Mouse (Mus musculus) lung, postnatal 4 days (tissue): ENCODE data around the gene Aldh3a2.

Source experiments
- DNase-seq, 2 experiments: peaks; one replicate each; pipeline ENCODE4 v3.0.0; 2021

Aldh3a2 gene

DNA sequence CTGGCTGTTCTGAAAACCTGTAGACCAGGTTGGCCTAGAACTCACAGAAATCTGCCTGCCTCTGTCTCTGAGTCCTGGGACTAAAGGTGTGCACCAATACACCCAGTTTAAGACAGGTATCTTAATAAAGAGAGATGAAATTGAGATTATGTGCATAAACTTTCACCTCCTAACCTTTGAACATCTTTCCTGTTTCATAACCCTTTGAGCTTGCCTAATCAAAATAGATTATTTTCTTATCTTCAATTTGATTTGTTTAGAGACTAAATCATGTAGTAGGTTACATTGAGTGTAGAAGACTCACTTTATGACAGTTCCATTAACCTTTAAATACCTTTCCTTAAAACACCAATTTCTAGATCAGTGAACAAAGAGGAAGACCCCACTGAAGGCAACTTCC lies 4.3 kb upstream of the Aldh3a2 start:
- no peak for DNase-seq

DNA sequence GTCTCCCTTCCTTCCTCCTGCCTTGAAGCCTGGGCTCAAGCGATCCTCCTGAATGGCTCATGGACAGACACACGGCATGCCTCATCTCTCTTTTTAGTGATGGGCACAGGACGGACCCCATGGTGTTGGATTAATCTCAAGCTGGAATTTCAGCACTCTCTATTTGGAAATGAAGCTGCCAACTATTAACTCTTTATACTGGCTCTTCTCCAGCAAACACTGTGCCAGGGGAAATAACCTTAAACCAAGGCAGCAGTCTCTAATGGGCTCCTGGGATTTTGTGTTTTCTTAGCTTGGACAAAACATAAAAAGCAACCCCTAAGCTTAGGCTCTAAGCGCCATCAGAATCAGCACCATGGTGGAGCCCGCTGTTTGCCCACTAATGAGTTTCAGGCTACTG lies 3.1 kb upstream of the Aldh3a2 start:
- DNase-seq: no peak

DNA sequence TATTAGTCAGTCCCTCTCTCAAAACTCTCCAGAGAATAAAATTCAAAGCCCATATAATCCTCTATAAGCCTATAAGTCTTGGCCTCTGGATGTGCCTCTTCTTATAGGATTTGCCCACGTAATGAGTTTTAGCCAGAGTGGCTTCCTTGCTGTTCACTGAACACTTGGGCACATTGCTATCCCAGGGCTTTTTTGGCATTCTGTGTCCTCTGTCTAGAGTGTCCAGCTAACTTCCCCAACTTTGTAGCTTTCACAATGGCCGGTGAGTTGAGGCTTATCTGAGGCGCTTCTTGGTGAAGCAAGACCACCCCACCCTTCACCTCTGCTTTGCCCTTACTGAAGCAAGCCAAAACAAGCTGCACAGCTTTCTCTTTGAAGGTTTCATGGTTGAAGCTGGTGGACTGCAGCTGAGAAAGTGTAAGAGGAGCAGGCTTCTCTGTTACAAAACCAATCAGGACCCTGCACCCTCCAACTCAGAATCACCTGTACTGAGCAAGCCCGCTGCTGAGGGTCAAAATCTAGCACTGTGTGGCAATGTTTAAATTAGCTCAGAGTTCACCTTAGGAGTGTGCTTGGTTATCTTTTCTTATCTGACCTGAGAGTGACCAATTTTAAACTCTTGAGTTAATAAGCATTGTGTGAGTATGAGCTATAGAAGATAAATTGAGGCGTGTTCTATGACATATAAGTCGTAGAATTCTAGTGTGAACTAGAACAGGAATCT lies 1.5 kb upstream of the Aldh3a2 start:
- no peak for DNase-seq

DNA sequence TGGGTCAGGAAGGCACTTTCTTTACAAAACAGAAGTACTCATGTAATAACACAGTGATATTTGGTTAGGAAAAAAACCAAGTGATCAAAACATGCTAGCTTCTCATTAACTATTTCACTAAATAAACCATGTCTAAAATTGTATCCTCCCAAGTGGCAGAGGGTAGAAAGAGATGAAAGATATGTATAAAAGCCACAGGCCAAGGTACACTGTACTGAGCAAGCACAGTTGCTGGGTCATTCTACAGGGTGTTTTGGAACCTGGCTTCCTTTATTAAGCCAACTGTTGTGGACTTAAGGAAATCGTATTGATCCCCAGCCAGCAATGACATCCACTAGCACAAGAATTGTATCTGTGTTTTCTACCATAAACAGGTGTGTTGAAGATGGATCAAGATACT lies 3.4 kb downstream of the Aldh3a2 start:
- no peak for DNase-seq

DNA sequence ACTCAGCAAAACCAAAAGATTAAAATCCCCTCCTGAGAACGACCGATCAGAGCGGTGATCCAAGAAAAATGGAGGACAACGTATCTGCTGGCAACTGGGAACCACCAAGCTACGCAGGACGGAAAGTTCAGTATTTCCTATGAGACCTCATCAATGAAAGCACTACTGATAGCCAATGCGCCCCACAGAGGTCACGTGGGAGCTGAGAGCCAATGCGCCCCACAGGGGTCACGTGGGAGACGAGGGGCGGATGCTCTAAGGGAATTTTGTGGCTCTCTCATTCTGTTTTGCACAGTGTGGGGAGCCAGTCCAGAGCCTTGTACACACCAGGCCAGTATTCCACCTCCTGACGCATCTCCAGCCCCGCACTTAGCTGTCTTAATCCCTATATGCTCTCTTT lies 4.7 kb downstream of the Aldh3a2 start:
- DNase-seq: no peak

DNA sequence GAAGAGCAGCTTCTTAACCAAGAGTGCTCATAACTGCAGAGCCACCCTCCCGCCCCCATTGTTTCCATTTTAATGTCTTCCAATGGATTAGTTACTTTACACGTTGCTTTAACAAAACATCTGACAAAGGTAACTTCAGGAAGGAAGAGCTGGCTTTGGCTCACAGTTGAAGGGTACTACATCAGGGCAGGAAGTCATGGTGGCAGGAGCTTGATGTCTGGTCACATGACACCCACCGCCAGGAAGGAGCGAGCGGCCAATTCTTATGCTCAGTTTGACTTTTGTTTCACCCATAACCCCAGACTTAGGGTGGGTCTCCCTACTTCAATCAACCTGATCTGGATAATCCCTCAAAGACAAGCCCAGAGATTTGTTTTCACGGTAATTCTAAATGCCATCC lies 8.2 kb downstream of the Aldh3a2 start:
- no peak for DNase-seq

DNA sequence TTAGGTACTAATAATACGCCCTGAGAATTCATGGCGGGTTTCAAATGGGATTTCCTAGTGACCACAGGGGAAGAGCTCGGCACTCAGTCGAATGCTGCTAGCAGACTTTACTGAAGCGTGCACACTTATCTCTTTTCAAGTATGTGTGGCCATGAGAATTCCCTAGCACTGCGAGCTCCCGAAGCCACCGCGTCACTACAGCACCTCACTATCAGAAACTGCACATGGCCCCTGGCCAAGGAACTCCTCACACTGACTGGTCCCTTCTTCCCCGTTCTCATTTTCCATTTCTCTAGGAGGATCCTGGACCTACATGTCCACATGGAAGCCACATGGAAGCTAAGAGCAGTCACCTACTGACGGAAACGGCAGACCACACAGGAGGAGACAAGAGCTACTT lies 14.5 kb downstream of the Aldh3a2 start:
- no peak for DNase-seq

DNA sequence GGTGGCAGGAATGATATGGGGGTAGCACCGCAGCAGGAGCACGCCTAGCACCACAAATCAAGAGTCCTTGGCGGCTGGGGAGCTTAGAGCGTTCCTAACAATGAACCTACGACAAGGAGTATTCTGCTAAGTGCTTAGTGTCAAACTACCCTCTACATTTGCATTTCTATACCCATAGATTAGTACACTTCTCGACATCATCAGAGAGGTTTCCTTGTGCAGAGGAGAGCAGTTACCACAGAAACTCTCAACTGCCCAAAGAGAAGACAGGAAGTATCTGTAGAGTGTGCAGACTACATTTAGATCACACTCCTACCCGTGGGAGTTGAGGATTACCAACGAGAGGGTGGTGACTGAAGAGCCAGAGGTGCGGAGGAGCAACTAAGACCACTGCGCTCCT lies 15.5 kb downstream of the Aldh3a2 start:
- DNase-seq: no peak

DNA sequence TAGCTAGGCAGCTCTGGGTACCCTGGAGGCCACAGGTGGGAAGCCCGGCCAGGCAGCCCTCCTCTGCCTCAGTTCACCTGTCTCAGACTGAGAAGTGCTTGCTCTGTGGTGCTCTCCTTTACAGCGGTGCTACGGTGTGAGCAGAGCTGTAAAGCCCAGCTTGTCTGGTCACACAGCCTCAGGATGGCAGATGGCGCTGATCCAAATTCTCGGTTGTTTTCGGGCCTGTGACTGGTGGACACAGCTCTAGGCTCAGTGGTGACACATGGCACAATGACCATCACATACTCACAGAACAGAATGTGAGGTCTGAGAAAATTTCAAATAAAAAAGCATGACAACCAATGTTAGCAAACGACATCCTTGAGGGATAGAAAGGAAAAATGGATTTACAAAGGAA lies 22.9 kb downstream of the Aldh3a2 start:
- DNase-seq: no peak

DNA sequence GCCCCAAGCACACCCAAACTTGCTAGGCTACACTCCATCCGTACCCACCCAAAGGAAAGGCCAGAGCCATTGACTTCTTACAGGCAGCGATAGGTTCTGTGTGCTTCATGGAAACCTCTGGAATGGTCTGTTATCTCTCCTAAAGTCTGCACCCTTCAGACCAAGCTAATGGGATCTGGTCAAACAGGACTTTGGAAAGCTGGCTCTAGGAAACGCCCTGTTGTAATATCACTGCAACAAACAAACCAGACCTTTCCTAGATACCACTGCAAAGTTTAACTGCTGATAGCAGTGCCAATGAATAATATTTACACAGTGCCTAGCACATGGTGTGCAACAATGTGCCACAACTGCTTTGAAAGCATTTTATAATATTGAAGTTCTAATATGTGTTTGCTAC lies 31.2 kb downstream of the Aldh3a2 start:
- DNase-seq: no peak

DNA sequence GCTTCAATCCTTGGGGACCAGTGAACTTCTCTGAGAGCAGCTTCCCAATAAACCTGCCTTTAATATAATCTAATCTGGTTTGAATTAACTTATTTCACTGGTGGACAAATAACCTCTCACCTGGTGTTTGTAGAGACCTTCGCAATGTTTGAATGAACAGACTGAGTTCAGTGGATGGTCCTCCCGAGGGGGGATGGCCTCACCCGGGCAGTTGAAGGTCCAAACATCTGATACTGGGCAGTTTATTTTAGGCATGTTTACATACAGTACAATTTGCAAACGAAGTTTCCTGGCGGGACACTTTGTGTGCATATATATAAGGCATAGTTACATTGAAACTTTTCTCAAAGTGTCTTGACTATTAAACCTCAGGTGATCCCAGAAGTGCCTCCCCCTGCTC lies 33.1 kb downstream of the Aldh3a2 start:
- no peak for DNase-seq

DNA sequence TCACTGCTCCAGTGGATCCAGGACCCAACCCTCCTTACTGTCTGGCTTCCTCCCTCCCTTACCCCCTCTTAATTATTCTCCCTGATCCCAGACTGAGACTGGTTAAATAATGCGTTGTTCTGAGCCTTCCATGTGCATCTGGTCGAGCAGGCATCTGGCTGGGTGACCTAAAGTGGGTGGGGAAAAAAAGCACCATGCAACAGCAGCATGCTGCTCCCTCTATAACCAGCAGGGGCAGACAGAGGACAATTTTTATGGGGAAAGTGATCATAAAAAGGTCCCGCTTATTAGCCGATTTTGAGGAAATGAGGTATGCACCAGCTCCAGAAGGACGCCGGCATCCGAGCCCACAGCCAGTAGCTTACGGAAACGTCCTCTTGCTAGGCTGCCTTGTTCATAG lies 35.9 kb downstream of the Aldh3a2 start:
- peak; percentile 44 to 74 for DNase-seq

DNA sequence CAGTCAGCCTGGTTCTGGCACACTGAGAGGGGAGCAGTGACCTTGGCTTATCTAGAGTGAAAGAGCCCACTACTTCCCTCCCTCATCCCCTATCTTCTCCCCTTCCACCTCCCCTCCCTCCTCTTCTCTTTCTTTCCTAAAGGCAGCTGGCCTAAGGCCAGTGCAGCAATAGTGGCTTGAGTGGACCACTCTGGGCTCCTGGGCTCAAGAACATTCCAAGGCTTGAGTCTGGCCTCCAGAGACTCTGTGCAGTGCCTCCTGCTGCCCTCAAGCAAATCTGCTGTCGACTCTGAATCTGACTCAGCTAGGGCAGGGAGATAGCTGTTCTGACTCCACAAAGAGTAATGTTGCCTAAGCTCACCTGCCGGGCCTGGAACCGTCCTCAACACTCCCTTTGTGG lies 38.9 kb downstream of the Aldh3a2 start:
- peak; percentile 46 to 73 for DNase-seq

DNA sequence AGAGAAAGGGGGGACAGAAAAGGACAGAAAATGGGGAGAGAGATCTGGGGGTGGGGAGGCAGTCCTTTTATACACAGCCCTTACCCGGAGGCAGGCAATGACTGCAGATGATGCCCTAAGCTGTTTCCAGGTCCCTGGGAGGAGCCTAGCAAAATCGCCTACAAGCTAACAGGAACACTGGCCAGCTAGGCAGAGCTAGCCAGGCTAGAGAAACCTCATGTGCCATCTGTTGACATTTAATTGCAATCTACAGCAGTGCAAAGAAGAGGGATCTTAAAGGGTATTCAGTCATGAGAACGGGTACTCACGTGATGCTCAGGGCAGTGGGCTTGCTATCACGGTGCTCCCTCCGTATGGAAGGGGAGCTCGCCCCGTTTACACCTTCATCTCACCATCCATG lies 39.4 kb downstream of the Aldh3a2 start:
- DNase-seq: no peak

DNA sequence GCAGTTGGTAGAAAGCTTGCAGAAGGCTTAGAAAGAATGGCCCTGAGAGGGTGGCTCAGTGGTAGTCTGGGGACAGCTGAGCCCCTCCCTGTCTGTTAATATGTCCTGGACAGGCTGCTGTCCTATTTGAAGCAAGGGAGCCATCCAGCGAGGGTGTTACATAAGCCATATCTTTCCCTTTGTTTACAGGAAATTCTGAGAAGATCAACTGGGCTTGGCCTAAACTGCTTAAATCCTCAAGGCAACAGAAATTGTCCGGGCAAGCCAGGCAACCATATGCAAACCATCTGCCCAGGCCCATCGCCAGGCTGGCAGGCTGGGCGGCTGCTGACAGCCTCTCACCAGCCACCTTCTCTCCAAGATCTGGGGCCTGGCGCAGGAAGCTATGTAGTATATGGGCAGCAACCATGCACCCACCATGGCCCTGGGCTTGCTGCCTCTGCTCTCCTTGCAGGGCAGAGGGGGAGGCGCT lies 41.3 kb downstream of the Aldh3a2 start:
- DNase-seq: peak; percentile 48 to 81

DNA sequence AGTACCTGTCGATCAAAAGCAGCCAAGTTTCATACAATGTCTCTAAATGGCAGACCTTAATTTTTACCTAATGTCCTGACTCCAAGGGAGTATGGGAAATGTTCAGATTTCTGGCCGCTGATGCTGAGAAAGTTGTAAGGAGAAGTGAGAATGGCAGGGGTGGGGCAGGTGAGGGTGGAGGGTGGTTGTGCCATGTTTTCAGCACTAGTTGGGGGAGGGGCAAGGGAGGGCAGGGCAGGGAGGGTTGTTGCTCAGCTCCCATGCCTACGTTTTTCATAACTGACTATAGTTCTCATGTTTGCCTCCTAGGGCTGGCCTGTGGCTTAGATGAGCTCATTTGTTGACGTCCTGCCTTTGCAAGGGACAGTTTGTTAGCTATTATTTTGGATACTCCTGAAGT lies 41.8 kb downstream of the Aldh3a2 start:
- DNase-seq: no peak

DNA sequence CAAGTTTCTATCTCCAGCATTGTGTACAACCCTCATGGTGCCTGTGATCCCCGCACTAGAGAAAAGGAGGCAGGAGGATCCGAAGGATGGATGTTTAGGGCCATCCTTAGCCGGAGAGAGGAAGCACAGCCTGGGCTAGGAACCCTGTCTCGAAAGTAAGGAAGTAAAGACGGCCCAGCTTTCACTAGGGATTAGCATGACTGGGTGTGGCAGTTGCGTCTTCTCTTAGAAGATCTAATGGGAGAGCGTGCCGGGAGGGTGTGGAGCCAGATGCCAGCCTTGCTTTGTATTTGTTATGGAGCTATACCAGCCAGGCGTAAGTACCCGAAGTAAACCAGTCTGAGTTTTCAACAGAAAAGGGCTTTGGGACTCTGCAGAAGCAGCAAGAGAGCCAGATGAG lies 42.4 kb downstream of the Aldh3a2 start:
- DNase-seq: no peak

DNA sequence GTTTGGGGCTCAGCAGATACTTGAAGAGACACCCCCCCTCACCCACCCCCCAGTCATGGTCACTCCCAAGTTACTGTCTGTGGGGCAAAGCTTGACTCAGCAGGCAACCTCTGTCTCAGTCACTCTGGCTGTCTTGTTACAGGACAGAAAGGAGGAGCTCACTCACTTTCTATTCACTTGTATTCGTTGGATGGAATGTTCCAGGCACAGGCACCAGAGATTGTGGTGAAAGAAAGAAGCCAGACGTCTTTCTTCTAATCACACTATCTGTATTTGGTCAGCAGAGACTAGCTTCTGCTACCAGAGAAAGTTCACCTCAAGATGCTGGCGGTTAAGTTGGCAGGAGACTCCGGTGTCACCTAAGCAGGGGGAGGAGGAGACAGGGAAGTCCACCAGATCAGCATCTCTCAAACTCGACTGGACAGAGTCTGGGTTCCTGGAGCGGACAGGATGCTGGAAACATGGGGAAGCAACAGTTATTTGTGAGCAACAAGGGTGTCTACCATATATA lies 43.0 kb downstream of the Aldh3a2 start:
- DNase-seq: no peak

DNA sequence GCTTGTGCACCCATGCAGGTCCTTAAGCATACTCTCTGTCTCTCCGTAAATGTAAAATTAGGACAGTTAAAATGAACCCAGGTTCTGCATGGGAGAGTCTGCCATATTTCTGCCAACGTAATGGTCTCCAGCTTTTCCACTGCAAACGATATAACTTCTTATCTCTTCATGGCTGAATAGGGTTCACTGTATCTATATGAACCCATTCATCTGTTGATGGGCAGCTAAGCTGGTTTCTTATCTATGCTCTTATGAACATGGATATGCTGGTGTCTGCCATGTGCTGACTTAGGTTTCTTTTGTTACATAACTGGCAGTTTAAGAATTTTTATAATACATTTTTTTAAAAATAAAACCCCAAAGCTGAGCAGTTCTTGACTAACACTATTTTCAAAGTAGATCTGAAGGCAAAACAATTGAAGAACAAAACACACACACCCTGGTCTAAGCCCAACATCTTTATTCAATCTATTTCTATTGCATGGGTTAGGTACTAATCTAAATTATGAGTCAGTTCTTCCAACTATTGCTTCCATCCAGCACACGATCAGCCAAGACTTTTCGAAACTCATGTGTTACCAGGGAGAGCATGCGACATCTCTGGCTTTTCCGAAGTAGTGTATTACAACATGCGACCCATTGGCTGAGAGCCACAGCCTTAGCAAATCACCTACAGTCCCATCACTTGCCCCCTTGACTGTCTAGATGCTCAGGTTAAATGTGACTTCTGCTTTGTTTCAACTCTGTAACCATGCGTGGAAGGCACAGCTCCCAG lies 44.1 kb downstream of the Aldh3a2 start:
- no peak for DNase-seq

DNA sequence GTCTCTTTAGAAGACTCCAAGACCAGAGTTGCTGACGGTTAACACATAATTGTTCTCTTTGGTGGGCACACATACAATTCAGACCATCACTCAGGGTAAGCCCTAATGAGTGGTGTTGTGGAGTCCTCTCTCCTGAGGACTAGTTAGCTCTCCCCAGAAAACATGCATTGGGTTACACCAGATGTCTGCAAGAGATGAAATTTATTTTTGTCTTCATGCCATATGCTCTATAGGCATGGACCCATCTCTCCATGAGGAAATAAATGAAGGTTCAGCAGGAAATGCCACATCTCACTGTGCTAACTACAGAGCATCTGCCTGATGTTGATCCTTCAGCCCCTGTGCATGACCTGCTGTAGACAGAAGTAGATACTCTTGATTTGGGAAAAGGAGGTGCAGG lies 45.3 kb downstream of the Aldh3a2 start:
- no peak for DNase-seq

DNA sequence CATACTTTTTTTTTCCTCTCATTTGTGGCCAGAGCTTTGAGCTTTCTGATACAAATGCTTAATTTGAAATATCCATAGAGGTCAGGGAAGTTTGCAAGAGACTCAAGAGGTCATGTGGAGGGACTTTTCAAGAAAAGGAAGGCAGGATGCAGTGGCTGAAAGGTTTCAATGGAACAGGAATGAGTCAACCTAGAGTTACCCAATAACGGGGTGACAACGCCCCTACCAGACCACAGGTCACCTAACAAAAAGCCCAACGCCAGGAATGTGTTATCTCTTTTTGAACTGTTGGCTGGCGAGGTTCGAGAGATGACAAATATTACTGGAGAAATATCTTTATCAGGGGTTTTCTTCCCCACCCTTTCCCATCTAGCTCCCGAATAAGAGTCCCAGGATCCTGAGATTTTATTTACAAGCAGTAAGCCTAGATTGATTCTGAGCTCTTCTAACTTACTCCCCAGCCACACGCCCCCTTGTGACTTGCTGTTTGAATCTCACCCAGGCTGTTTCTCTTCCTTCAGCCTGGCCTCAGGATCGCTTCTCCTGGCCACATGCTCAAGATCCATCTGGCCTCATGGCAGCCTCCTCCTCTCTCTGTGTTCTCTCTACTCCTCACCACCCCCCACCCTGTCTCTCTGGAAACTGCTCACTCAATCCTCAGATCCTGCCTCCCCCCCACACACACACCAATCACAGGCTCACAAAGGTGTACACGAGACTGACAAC lies 46.9 kb downstream of the Aldh3a2 start:
- no peak for DNase-seq

DNA sequence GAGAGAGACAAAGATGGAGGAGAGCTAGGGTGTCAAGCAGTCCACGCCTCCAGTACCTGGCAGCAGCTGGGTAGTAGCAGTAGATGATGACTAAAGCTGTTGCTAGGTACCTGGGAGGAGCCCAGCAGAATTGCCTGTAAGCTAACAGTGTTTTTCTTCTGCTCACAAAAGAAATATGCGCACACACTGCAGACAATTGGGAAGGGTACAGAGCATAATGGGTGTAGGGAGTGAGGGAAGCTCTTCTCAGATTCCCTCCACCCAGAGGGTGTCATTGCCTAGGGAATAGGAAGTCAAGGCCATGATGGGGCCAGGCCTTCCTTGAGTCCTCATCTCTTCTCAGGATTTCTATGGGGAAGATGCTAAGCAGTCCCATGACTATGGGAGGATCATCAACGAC lies 51.3 kb downstream of the Aldh3a2 start:
- no peak for DNase-seq

DNA sequence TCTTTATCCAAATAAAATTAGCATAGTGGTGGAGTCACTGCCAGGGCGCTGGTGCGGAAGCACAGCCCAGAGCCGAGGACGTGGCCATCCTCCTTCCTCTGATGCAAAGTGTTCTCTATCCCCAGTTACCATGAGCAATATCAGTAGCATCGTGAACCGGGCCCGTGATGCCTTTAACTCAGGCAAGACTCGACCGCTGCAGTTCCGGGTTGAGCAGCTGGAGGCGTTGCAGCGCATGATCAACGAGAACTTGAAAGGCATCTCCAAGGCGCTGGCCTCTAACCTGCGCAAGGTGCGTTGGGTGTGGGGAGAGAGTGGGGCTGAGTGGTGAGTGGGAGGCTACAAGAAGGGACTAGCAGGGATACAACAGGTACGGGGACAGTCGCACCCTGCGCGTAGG lies 55.2 kb downstream of the Aldh3a2 start:
- no peak for DNase-seq

DNA sequence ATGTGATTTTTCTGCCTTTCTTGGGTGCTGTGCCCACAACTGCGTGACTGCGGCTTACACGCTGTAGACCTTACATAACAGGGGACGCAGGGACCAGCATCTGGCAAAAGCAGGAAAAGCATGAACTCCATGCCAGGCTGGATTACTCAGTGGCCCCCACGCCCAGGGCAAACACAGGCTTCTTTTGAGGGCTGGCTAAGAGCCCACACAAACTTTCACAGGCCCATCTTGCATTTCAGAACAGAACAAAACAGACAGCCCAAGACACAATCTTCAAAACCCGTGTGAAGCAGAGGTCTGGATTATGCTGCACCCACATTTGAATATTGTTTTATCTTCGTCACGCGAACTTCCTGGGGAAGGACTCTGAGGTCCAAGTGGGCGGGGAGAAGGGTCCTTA lies 58.9 kb downstream of the Aldh3a2 start:
- DNase-seq: no peak
